Mouse (Mus musculus) heart, embryonic 11.5 days (tissue): ENCODE data around the gene Kcna5. TPM values are rescaled to one million over a fixed set of nuclear protein-coding genes. Genes with fewer than 3 reads are reported as not detected.

Source experiments
- ATAC-seq: fragments of 200-750 bp; cut with Nextera tagmentation; replicated peaks from 2 replicates; pipeline ENCODE4 v1.8.0; 2017; ENCODE audit warnings: moderate library complexity; ENCODE audit not compliant: insufficient number of reproducible peaks, low FRiP score, low TSS enrichment
- H3K27ac ChIP-seq: fragments of 300-500 bp; sonication (generic); 2 replicates; pipeline ENCODE4 v1.5.1; 2014; ENCODE audit warnings: mild to moderate bottlenecking, low read depth, low read length
- H3K27me3 ChIP-seq: fragments of 300-500 bp; sonication (generic); 2 replicates; pipeline ENCODE4 v1.6.1; 2014; ENCODE audit warnings: mild to moderate bottlenecking, low read length, mixed read lengths; ENCODE audit not compliant: control insufficient read depth, insufficient read depth
- H3K36me3 ChIP-seq: fragments of 300-500 bp; sonication (generic); 2 replicates; pipeline ENCODE4 v1.6.1; 2014; ENCODE audit warnings: mild to moderate bottlenecking, low read length, moderate library complexity, mixed read lengths; ENCODE audit not compliant: control insufficient read depth, insufficient read depth
- H3K4me1 ChIP-seq: fragments of 300-500 bp; sonication (generic); 2 replicates; pipeline ENCODE4 v1.6.1; 2014; ENCODE audit warnings: low read length; ENCODE audit not compliant: control insufficient read depth, insufficient read depth
- H3K4me2 ChIP-seq: fragments of 300-500 bp; sonication (generic); 2 replicates; pipeline ENCODE4 v1.6.1; 2014; ENCODE audit warnings: mild to moderate bottlenecking, moderate library complexity
- H3K4me3 ChIP-seq: fragments of 300-500 bp; sonication (generic); 2 replicates; pipeline ENCODE4 v1.5.1; 2014; ENCODE audit warnings: low read depth, low read length
- H3K9ac ChIP-seq: fragments of 300-500 bp; sonication (generic); 2 replicates; pipeline ENCODE4 v1.6.1; 2014; ENCODE audit warnings: mild to moderate bottlenecking, low read depth, low read length, moderate library complexity
- H3K9me3 ChIP-seq: fragments of 300-500 bp; sonication (generic); replicated peaks from 2 replicates; pipeline ENCODE4 v1.6.1; 2016; ENCODE audit warnings: low read length; ENCODE audit not compliant: control insufficient read depth
- WGBS: fragments of 180-500 bp; shearing (Covaris S2); extraction: QIAGEN DNeasy Blood & Tissue Kit; methylation state at CpG from one replicate; pipeline ENCODE4 v1.1.7; 2014; ENCODE audit not compliant: insufficient replicate concordance; 5-methylcytosine and 5-hydroxymethylcytosine counted together
- polyA plus RNA-seq: library from polyadenylated mRNA; unstranded; fragments of >200 nt; fragmentation: Nextera tagmentation; extraction: Ambion mirVana; gene quantifications from 2 replicates; pipeline ENCODE4 v1.2.1, GENCODE M21; 2014

The Kcna5 gene
- polyA plus RNA-seq, 1 experiment from 2014 or later: 8.9 TPM

GRCm38 (mm10) chr6:126568046-126568830 is 33.0 kb upstream of the Kcna5 start:
- Histone ChIP-seq H3K27ac (no peak overlapping the region), H3K36me3 (no peaks in the 10 kb centered on the region), H3K9ac (no peak overlapping the region), H3K4me1 (no peaks in the 10 kb centered on the region; the same call in 1 of the 2 replicates), H3K4me3 (no peak overlapping the region), H3K27me3 (no peaks in the 10 kb centered on the region), H3K9me3 (no peaks in the 10 kb centered on the region), H3K4me2 (no peak overlapping the region)
- 78% methylated on average over 14 of the region's 14 CpGs for WGBS
- no peak for ATAC-seq

- H3K4me1 ChIP-seq: no peaks in the 10 kb centered on the region; the same call in 1 of the 2 replicates
- no peak overlapping the region for H3K4me2 ChIP-seq
- no peak overlapping the region for H3K9ac ChIP-seq
- no peak overlapping the region for H3K4me3 ChIP-seq
- H3K9me3 ChIP-seq: no peaks in the 10 kb centered on the region
- no peaks in the 10 kb centered on the region for H3K36me3 ChIP-seq
- H3K27me3 ChIP-seq: no peaks in the 10 kb centered on the region
- WGBS: 88% methylated on average over 9 of the region's 9 CpGs
- ATAC-seq: no peak
- H3K27ac ChIP-seq: no peak overlapping the region
These were observed 32.1 kb upstream of the Kcna5 start for GRCm38 (mm10) chr6:126567326-126567725.

- ATAC-seq: no peak
- H3K4me1 ChIP-seq: no peaks in the 10 kb centered on the region; the same call in 1 of the 2 replicates
- no peak overlapping the region for H3K4me3 ChIP-seq
- no peak overlapping the region for H3K4me2 ChIP-seq
- no peaks in the 10 kb centered on the region for H3K36me3 ChIP-seq
- H3K27ac ChIP-seq: no peak overlapping the region
- no peaks in the 10 kb centered on the region for H3K27me3 ChIP-seq
- H3K9ac ChIP-seq: no peak overlapping the region
- 49% methylated on average over 6 of the region's 6 CpGs for WGBS
- no peaks in the 10 kb centered on the region for H3K9me3 ChIP-seq
These were observed 29.2 kb upstream of the Kcna5 start for GRCm38 (mm10) chr6:126564376-126564775.

GRCm38 (mm10) chr6:126563898-126564297 is 28.7 kb upstream of the Kcna5 start:
- Histone ChIP-seq H3K9me3 (no peaks in the 10 kb centered on the region), H3K9ac (no peak overlapping the region), H3K4me2 (no peak overlapping the region), H3K4me3 (no peak overlapping the region), H3K27me3 (no peaks in the 10 kb centered on the region), H3K4me1 (no peaks in the 10 kb centered on the region; the same call in 1 of the 2 replicates), H3K27ac (no peak overlapping the region), H3K36me3 (no peaks in the 10 kb centered on the region)
- ATAC-seq: no peak
- 17% methylated on average over 7 of the region's 7 CpGs for WGBS

GRCm38 (mm10) chr6:126561702-126562101 is 26.5 kb upstream of the Kcna5 start:
- Histone ChIP-seq H3K36me3 (no peaks in the 10 kb centered on the region), H3K4me3 (no peak overlapping the region), H3K9me3 (no peaks in the 10 kb centered on the region), H3K27me3 (no peaks in the 10 kb centered on the region), H3K27ac (no peak overlapping the region), H3K4me2 (no peak overlapping the region), H3K4me1 (no peaks in the 10 kb centered on the region; the same call in 1 of the 2 replicates), H3K9ac (no peak overlapping the region)
- 28% methylated on average over 4 of the region's 4 CpGs for WGBS
- ATAC-seq: no peak

- no peak for ATAC-seq
- no peak overlapping the region for H3K4me2 ChIP-seq
- no peak overlapping the region for H3K9ac ChIP-seq
- WGBS: 90% methylated on average over 1 of the region's 1 CpGs
- H3K9me3 ChIP-seq: no peaks in the 10 kb centered on the region
- no peaks in the 10 kb centered on the region; the same call in 1 of the 2 replicates for H3K4me1 ChIP-seq
- H3K27ac ChIP-seq: no peak overlapping the region
- no peaks in the 10 kb centered on the region for H3K36me3 ChIP-seq
- no peaks in the 10 kb centered on the region for H3K27me3 ChIP-seq
- no peak overlapping the region for H3K4me3 ChIP-seq
These were observed 25.5 kb upstream of the Kcna5 start for GRCm38 (mm10) chr6:126560696-126561095.

- H3K4me3 ChIP-seq: no peak overlapping the region
- no peak overlapping the region for H3K4me2 ChIP-seq
- H3K9me3 ChIP-seq: no peaks in the 10 kb centered on the region
- no peaks in the 10 kb centered on the region for H3K36me3 ChIP-seq
- no peak overlapping the region for H3K27ac ChIP-seq
- H3K9ac ChIP-seq: no peak overlapping the region
- no peak for ATAC-seq
- H3K27me3 ChIP-seq: no peaks in the 10 kb centered on the region
- H3K4me1 ChIP-seq: no peaks in the 10 kb centered on the region; the same call in 1 of the 2 replicates
- 51% methylated on average over 8 of the region's 8 CpGs for WGBS
These were observed 24.8 kb upstream of the Kcna5 start for GRCm38 (mm10) chr6:126560036-126560435.

GRCm38 (mm10) chr6:126558276-126558675 is 23.1 kb upstream of the Kcna5 start:
- Histone ChIP-seq H3K4me1 (no peaks in the 10 kb centered on the region; the same call in 1 of the 2 replicates), H3K4me2 (no peak overlapping the region), H3K9me3 (no peaks in the 10 kb centered on the region), H3K27me3 (no peaks in the 10 kb centered on the region), H3K36me3 (no peaks in the 10 kb centered on the region), H3K27ac (no peak overlapping the region), H3K4me3 (no peak overlapping the region), H3K9ac (no peak overlapping the region)
- WGBS: 55% methylated on average over 3 of the region's 3 CpGs
- no peak for ATAC-seq

GRCm38 (mm10) chr6:126553812-126554211 is 18.6 kb upstream of the Kcna5 start:
- H3K9me3 ChIP-seq: no peaks in the 10 kb centered on the region
- H3K4me2 ChIP-seq: no peak overlapping the region
- H3K4me3 ChIP-seq: no peak overlapping the region
- H3K36me3 ChIP-seq: no peaks in the 10 kb centered on the region
- no peaks in the 10 kb centered on the region; the same call in 1 of the 2 replicates for H3K4me1 ChIP-seq
- 26% methylated on average over 9 of the region's 9 CpGs for WGBS
- ATAC-seq: 0 out of 2 replicates have a peak, but pooled peaks have one; percentile 47
- H3K27me3 ChIP-seq: no peaks in the 10 kb centered on the region
- H3K27ac ChIP-seq: no peak overlapping the region
- no peak overlapping the region for H3K9ac ChIP-seq
